Mouse (Mus musculus): Measurements from ENCODE around the gene Txn1. TPM values are rescaled to one million over a fixed set of nuclear protein-coding genes. Genes with fewer than 3 reads are reported as not detected.

Gene Txn1
- polyA plus RNA-seq (2015; fragmentation: Nextera tagmentation; extraction: Ambion mirVana): 257 and 284 TPM in 2 replicates

DNA sequence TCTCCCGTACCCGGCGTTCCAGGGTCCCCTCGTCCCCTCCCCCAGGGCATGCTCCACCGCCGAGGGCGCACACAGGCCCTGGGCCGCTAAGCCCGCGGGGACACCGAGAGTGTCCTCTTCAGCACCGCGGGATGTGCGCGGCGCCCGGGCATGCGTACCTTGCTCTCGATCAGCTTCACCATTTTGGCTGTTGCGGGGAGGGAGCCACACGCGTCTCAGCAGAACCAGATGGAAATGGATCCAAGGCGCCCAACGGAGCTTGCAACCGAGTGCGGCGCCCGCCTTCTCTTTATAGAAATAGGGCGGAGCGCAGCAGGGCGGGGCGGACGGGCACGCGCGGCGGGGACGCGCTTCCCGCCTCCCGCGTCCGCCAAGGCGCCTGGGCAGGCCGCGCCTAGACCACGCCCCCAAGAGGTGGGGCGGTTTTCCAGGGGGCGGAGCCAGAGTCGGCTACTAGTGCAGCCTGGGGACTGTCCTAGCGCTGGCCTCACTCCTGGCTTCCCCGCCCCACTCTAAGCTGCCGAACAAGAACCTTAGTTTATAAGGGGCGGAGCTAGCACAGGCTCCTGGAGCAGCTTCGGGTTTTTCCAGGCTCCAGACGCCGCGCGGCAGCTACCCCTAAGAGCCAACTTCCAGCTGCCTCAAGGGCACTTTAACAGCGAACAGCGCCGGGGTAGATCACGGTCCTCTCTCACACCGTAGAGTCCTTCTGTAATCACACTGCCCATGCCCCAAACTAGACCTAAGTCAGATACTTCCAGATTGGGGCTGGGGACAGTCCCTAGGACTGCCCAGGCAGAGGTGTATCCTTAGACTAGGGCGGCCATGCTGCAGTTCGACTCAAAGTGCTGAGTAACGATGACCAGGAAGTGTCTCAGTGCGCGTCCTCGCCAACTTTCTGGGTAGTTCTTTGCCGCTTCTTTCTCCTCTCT is at the start of gene Txn1:
TSS of gene Txn1 (minus strand) at position 383 of the 932 bp plus-strand sequence.
- peaks cover 29% of the 10 kb centered on the region for H3K4me1 ChIP-seq (replicated peaks)
- H3K9me3 ChIP-seq (replicated peaks): no peaks in the 10 kb centered on the region
- H3K27me3 ChIP-seq: no peaks in the 10 kb centered on the region
- peak within 1 kb of the TSS; percentile 85 for H3K9ac ChIP-seq
- peak within 1 kb of the TSS; percentile 98 for H3K27ac ChIP-seq
- H3K4me3 ChIP-seq: peak within 1 kb of the TSS; percentile 80
- H3K4me2 ChIP-seq: peak within 1 kb of the TSS; percentile 75
- H3K36me3 ChIP-seq: peaks cover 7% of the 10 kb centered on the region
- ATAC-seq (replicated peaks; ENCODE audit: insufficient number of reproducible peaks, insufficient read depth, low FRiP score, low read depth): peak; percentile 98
- under 1% methylated on average over 71 of the region's 71 CpGs for WGBS

DNA sequence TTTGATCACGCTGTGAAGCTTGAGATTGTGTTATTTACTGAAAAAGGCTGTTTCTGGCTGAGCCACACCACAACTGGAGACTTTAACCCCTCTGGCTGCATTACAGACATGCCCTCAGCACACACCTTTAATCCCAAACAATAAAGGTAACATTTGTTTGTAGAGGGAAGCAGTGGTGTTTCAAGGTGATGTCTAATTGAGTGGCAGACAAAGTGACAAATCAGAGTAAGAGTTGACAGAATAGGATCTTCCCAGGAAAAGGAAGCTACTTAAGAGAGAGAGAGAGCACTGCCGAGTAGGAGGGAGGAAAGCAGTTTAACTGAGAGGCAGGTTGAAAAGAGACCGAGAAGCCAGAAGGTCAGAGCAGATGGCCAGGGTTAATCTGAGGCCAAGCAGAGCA is 47.3 kb upstream of the Txn1 start:
- no peaks in the 10 kb centered on the region for H3K36me3 ChIP-seq
- 64% methylated on average over 3 of the region's 3 CpGs for WGBS
- no peaks in the 10 kb centered on the region for H3K27me3 ChIP-seq
- H3K4me1 ChIP-seq (replicated peaks): no peaks in the 10 kb centered on the region
- no peak overlapping the region for H3K4me3 ChIP-seq
- no peak overlapping the region for H3K4me2 ChIP-seq
- no peak overlapping the region for H3K9ac ChIP-seq
- no peaks in the 10 kb centered on the region for H3K9me3 ChIP-seq (replicated peaks)
- no peak overlapping the region for H3K27ac ChIP-seq
- no peak for ATAC-seq (replicated peaks; ENCODE audit: insufficient number of reproducible peaks, insufficient read depth, low FRiP score, low read depth)

DNA sequence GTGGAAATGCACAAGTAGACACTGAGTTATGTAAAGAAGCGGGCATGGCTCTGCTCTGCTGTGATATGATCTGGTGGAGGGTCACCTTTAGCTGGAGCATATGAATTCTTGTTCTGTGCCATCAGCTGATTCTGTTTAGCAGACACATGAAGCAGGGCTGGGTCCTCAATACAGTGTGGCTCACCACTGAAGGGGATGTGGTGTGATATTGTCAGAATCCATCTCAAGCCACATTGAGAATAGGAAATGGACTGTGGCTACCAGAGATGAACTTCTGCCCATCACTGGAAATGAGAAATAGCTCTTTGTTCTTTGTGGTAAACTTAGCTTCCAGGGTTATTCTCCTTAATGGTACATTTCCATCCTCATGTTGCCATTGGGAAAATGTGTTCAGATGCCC is 35.2 kb upstream of the Txn1 start:
- H3K9ac ChIP-seq: no peak overlapping the region
- no peaks in the 10 kb centered on the region for H3K27me3 ChIP-seq
- H3K9me3 ChIP-seq (replicated peaks): no peaks in the 10 kb centered on the region
- ATAC-seq (replicated peaks; ENCODE audit: insufficient number of reproducible peaks, insufficient read depth, low FRiP score, low read depth): no peak
- H3K4me3 ChIP-seq: no peak overlapping the region
- no peak overlapping the region for H3K4me2 ChIP-seq
- WGBS: 64% methylated on average over 1 of the region's 1 CpGs
- no peak overlapping the region for H3K27ac ChIP-seq
- no peaks in the 10 kb centered on the region for H3K36me3 ChIP-seq
- no peaks in the 10 kb centered on the region for H3K4me1 ChIP-seq (replicated peaks)

DNA sequence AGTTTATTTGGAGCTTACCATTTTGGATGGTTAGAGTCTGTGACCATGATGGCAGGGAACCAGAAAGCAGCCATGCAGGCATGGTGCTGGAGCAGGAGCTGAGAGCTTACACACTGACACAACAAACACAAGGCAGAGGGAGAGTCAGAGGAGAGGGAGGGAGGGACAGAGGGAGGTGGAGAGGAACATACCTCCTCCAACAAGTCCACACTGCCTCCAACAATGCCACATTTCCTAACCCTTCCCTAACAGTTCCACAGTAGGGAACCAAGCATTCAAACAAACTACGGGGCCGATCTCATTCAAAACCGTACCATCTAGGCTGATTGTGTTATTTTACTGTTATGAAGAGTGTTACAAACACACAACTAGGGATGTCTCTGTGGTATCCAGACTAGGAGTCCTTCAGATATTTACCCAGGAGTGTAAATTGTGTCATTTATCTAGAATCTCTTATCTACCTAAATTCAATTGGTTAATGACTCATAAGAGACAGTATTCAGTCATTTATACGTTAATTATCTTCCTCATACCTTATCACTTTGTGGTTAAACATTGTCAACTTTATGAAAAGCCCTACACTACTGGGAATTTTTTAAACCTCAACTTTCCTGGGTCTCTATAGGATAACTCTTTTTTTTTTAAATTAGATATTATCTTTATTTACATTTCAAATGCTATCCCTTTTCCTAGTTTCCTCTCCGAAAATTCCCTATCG is 18.3 kb upstream of the Txn1 start:
- H3K4me2 ChIP-seq: no peak overlapping the region
- no peaks in the 10 kb centered on the region for H3K27me3 ChIP-seq
- H3K9ac ChIP-seq: no peak overlapping the region
- no peak for ATAC-seq (replicated peaks; ENCODE audit: insufficient number of reproducible peaks, insufficient read depth, low FRiP score, low read depth)
- WGBS: 85% methylated on average over 6 of the region's 6 CpGs
- no peaks in the 10 kb centered on the region for H3K9me3 ChIP-seq (replicated peaks)
- H3K4me1 ChIP-seq (replicated peaks): no peaks in the 10 kb centered on the region
- no peak overlapping the region for H3K4me3 ChIP-seq
- no peaks in the 10 kb centered on the region for H3K36me3 ChIP-seq
- H3K27ac ChIP-seq: no peak overlapping the region

DNA sequence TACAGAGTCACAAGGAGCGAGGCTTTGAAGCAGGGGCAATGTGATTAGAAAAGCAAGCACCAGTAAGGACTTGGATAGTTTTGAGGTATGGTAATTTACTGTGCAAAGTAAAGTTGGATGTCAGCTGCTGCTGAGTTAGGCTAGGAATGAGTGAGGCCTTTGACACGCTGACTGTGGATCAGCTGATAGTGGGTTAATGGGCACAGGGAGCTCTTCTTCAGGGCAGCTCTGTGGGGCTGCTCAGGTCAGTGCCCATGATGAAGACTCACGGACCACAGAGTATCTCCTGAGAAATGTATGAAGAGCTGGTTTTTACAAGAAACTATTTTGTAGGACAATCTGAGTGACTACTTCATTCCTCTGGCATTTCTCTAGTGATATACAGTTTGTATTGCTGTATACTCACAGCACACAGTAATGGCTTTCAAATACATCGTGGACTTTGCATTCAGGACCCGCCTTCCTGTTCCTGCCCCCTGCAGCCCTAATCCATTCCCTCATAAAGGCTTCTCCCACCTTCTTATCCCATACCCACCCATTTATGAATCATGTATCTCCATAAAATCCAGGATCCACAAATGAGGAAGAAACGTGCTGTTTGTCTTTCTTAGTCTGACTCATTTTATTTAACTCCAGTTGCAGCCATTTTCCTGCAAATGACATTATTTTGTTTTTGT is 17.5 kb upstream of the Txn1 start:
- no peaks in the 10 kb centered on the region for H3K4me1 ChIP-seq (replicated peaks)
- 71% methylated on average over 6 of the region's 6 CpGs for whole genome bisulfite sequencing
- ATAC-seq (replicated peaks; ENCODE audit: insufficient number of reproducible peaks, insufficient read depth, low FRiP score, low read depth): no peak
- H3K27me3 ChIP-seq: no peaks in the 10 kb centered on the region
- H3K9ac ChIP-seq: no peak overlapping the region
- H3K36me3 ChIP-seq: no peaks in the 10 kb centered on the region
- H3K27ac ChIP-seq: no peak overlapping the region
- H3K4me2 ChIP-seq: no peak overlapping the region
- H3K9me3 ChIP-seq (replicated peaks): no peaks in the 10 kb centered on the region
- no peak overlapping the region for H3K4me3 ChIP-seq

DNA sequence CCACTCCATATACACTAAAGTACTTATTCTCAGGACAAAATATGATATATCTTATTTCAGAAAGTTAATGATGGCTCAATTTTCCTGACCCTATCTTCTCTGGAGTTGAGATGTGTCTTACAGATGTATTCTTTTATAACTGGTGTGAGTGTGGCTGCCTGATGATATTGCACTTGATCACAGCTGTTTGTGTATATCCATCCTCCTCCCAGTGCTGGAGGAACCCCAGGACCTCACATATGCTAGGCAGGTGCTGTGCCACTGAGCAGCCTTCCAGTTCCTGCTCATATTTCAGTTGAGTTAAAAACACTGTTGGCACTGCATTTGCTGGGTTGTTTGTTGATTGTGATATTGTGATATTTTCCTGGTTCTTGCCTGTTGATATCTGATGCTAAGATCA is 14.1 kb upstream of the Txn1 start:
- no peak for ATAC-seq (replicated peaks; ENCODE audit: insufficient number of reproducible peaks, insufficient read depth, low FRiP score, low read depth)
- Histone ChIP-seq H3K9ac (no peak overlapping the region), H3K4me2 (no peak overlapping the region), H3K27ac (no peak overlapping the region), H3K36me3 (no peaks in the 10 kb centered on the region), H3K9me3 (replicated peaks) (no peaks in the 10 kb centered on the region), H3K27me3 (no peaks in the 10 kb centered on the region), H3K4me3 (no peak overlapping the region), H3K4me1 (replicated peaks) (no peaks in the 10 kb centered on the region)

DNA sequence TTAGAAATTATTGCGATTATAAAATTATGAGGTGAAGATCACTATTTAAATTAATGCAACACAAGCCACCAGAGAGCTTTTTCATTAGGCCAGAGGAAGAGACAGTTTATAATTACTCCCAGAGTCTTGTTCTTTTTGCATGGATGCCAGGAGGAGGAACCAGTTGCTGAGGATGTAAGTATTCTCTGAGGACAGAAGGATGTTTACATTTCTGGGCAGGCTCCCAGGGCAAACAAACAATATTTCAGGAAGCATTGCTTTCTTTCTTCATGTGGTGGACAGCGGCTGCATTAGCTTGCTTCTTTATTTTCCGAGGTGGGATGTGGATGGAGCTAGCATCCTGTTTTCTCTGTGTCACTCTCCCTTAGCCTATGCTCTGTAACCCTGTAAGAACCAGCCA is 11.0 kb upstream of the Txn1 start:
- Histone ChIP-seq H3K9me3 (replicated peaks) (no peaks in the 10 kb centered on the region), H3K9ac (no peak overlapping the region), H3K4me1 (replicated peaks) (no peaks in the 10 kb centered on the region), H3K4me2 (no peak overlapping the region), H3K36me3 (no peaks in the 10 kb centered on the region), H3K4me3 (no peak overlapping the region), H3K27ac (no peak overlapping the region), H3K27me3 (no peaks in the 10 kb centered on the region)
- ATAC-seq (replicated peaks; ENCODE audit: insufficient number of reproducible peaks, insufficient read depth, low FRiP score, low read depth): no peak
- 63% methylated on average over 3 of the region's 3 CpGs for WGBS

DNA sequence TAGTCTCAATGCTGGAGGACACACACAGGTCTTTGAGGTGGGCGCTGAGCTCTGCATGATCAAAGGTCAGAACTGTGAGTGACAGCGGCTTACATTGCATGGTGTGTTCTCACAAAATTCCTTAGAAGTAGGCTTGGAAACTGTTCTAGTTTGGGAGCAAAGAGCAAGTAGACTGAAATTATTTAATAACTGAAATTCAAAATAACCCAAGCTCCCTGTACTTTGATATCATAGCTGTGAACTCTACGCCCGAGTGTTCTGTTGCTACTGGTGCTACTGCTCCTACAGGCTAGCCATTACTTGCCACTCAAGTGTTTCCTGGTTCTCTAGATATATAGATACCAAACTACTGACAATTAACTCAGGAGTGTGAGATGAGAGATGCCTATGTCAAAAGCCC is 9.3 kb upstream of the Txn1 start:
- no peak for ATAC-seq (replicated peaks; ENCODE audit: insufficient number of reproducible peaks, insufficient read depth, low FRiP score, low read depth)
- 89% methylated on average over 4 of the region's 4 CpGs for WGBS
- H3K27me3 ChIP-seq: no peaks in the 10 kb centered on the region
- no peak overlapping the region for H3K9ac ChIP-seq
- no peak overlapping the region for H3K4me2 ChIP-seq
- H3K9me3 ChIP-seq (replicated peaks): no peaks in the 10 kb centered on the region
- H3K27ac ChIP-seq: no peak overlapping the region
- no peaks in the 10 kb centered on the region for H3K4me1 ChIP-seq (replicated peaks)
- H3K36me3 ChIP-seq: no peaks in the 10 kb centered on the region
- no peak overlapping the region for H3K4me3 ChIP-seq

DNA sequence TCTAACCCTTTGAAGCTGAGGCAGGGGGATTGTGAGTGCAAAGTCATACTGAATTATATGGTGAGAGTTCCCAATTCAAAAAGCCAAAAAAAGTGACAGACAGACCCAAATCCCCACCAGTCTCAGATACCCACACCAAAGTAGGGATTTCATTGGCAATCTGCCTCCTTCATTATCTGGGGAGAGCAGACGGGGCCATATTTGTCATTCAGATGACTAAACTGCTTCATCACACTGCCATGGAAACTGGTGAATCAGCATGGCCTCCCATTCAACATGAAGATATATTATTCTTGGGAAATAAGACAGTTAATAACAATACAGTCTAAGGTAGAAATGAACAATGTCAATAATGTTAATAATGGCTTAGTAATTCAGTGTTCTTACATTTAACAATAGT is 7.9 kb upstream of the Txn1 start:
- no peaks in the 10 kb centered on the region for H3K36me3 ChIP-seq
- no peak overlapping the region for H3K4me2 ChIP-seq
- ATAC-seq (replicated peaks; ENCODE audit: insufficient number of reproducible peaks, insufficient read depth, low FRiP score, low read depth): no peak
- H3K27ac ChIP-seq: no peak overlapping the region
- no peaks in the 10 kb centered on the region for H3K9me3 ChIP-seq (replicated peaks)
- H3K4me3 ChIP-seq: no peak overlapping the region
- H3K27me3 ChIP-seq: no peaks in the 10 kb centered on the region
- no peaks in the 10 kb centered on the region for H3K4me1 ChIP-seq (replicated peaks)
- no peak overlapping the region for H3K9ac ChIP-seq
- WGBS: 59% methylated on average over 1 of the region's 1 CpGs

DNA sequence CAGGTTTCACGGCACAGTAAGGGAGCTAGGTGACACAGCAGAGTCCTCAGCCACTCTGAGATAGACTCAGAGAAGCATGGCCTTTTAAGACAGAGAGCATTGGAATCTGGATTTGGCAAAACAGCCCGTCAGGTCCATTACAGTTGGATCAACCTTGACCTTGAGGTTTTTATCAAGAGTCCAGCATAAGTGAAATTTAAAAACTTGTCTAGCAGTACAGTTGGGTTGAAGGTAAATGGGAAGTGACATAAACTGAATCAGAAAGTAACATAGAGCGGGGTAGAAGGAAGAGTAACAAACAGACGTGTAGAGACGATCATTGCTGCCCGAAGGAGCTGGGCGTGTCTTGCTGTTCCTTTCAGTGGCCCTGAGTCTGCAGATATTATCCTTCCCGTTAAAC is 2.8 kb upstream of the Txn1 start:
- 85% methylated on average over 8 of the region's 8 CpGs for WGBS
- Histone ChIP-seq H3K4me1 (replicated peaks) (peaks cover 25% of the 10 kb centered on the region), H3K9me3 (replicated peaks) (no peaks in the 10 kb centered on the region), H3K9ac (no peak overlapping the region), H3K36me3 (no peaks in the 10 kb centered on the region), H3K4me3 (no peak overlapping the region), H3K4me2 (no peak overlapping the region), H3K27ac (no peak overlapping the region), H3K27me3 (no peaks in the 10 kb centered on the region)
- no peak for ATAC-seq (replicated peaks; ENCODE audit: insufficient number of reproducible peaks, insufficient read depth, low FRiP score, low read depth)

DNA sequence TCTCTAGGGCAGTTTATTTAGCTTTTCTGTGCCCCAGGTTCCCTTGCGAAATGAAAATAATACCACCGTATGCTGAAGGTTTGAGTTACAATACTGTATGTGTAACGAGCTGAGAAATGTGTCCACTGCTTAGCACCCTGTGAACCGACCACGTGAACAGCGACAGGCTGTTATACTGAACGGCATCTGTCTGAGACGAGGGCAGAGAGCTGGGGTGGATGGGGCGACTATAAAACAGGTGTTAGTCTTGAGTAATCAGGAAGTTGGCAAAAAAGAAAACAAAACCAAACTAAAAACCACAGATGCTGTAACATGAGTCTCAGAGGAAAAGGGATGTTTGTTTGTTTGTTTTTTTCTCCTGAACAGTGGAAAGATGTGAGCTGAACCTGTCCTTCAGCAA is 1.9 kb upstream of the Txn1 start:
- Histone ChIP-seq H3K4me1 (replicated peaks) (peaks cover 29% of the 10 kb centered on the region), H3K9me3 (replicated peaks) (no peaks in the 10 kb centered on the region), H3K27ac (no peak overlapping the region), H3K4me2 (no peak overlapping the region), H3K9ac (no peak overlapping the region), H3K36me3 (no peaks in the 10 kb centered on the region), H3K4me3 (no peak overlapping the region), H3K27me3 (no peaks in the 10 kb centered on the region)
- 74% methylated on average over 9 of the region's 9 CpGs for WGBS
- no peak for ATAC-seq (replicated peaks; ENCODE audit: insufficient number of reproducible peaks, insufficient read depth, low FRiP score, low read depth)

Data from heart, embryonic 15.5 days (tissue).